Mouse (Mus musculus): ENCODE measurements around the gene Ggt6. TPM values are rescaled to one million over a fixed set of nuclear protein-coding genes. Genes with fewer than 3 reads are reported as not detected.
"Not testable (repeated sequence)": the region's sequence is repeated elsewhere in the genome, so short reads cannot be mapped to it uniquely, and the experiment has no call there.

The Ggt6 gene
- polyA plus RNA-seq, 2 experiments, result 4.6 to 5.9 TPM

GRCm38 (mm10) chr11:72428694-72429093 lies 6.6 kb upstream of the Ggt6 start:
- DNase-seq (ENCODE audit: low spot score) (peak; percentile 87), ATAC-seq (ENCODE audit: low FRiP score, low read depth) (no peak)
- no peak overlapping the region for H3K4me2 ChIP-seq (replicated peaks; ENCODE audit: low read depth, low read length, severe bottlenecking)
- no peaks in the 10 kb centered on the region for H3K36me3 ChIP-seq (ENCODE audit: control insufficient read depth, insufficient read depth, low read length)
- WGBS, result 3% methylated on average over 5 of the region's 5 CpGs
- no peak overlapping the region for H3K4me3 ChIP-seq (replicated peaks; ENCODE audit: low read length)
- H3K4me1 ChIP-seq (ENCODE audit: control insufficient read depth, insufficient read depth, low read length), result no peaks in the 10 kb centered on the region
- H3K9me3 ChIP-seq (ENCODE audit: control insufficient read depth, low read length), result no peaks in the 10 kb centered on the region
- H3K9ac ChIP-seq (ENCODE audit: low read depth, low read length, severe bottlenecking), result no peak overlapping the region
- H3K27ac ChIP-seq (replicated peaks; ENCODE audit: low read depth, low read length), result no peak overlapping the region
- no peak for TF ChIP-seq POLR2A (IDR thresholded peaks at IDR 0.05; ENCODE audit: borderline replicate concordance, extremely low read depth, insufficient read depth, insufficient read length)
- H3K27me3 ChIP-seq (ENCODE audit: control insufficient read depth, insufficient read depth, low read length), result no peaks in the 10 kb centered on the region

DNA sequence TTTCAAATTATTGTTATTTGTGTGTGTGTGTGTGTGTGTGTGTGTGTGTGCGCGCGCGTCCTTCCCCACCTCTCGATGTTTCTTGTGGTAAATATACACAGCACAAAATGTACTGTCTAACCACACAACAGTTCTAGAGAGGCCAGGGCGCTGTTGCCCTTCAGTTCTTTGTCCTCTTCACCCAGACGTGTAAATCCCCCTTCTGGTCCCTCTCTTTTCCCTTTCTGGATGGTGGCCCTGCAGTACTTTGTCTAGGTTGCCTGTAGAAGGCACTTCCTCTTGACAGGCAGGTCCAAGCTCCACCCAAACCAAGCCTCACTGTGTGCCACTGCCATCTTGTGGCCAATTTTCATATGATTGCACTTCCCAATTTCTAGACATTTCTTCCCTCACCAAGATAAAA lies 6.0 kb upstream of the Ggt6 start:
- no peak overlapping the region for H3K4me2 ChIP-seq (replicated peaks; ENCODE audit: low read depth, low read length, severe bottlenecking)

GRCm38 (mm10) chr11:72430311-72431068 lies 4.8 kb upstream of the Ggt6 start:
- H3K9me3 ChIP-seq (ENCODE audit: control insufficient read depth, low read length); H3K27ac ChIP-seq (replicated peaks; ENCODE audit: low read depth, low read length); H3K27me3 ChIP-seq (ENCODE audit: control insufficient read depth, insufficient read depth, low read length); H3K4me2 ChIP-seq (replicated peaks; ENCODE audit: low read depth, low read length, severe bottlenecking); H3K9ac ChIP-seq (ENCODE audit: low read depth, low read length, severe bottlenecking); DNase-seq (ENCODE audit: low spot score); H3K4me1 ChIP-seq (ENCODE audit: control insufficient read depth, insufficient read depth, low read length); H3K36me3 ChIP-seq (ENCODE audit: control insufficient read depth, insufficient read depth, low read length); ATAC-seq (ENCODE audit: low FRiP score, low read depth); H3K4me3 ChIP-seq (replicated peaks; ENCODE audit: low read length): not testable (repeated sequence)
- 66% methylated on average over 9 of the region's 9 CpGs for WGBS

More for the DNA sequence above, 6.0 kb upstream of the Ggt6 start:
- WGBS, result 50% methylated on average over 7 of the region's 7 CpGs
- TF ChIP-seq POLR2A (IDR thresholded peaks at IDR 0.05; ENCODE audit: borderline replicate concordance, extremely low read depth, insufficient read depth, insufficient read length), result no peak
- Histone ChIP-seq H3K4me1 (ENCODE audit: control insufficient read depth, insufficient read depth, low read length) (no peaks in the 10 kb centered on the region), H3K36me3 (ENCODE audit: control insufficient read depth, insufficient read depth, low read length) (no peaks in the 10 kb centered on the region), H3K9me3 (ENCODE audit: control insufficient read depth, low read length) (no peaks in the 10 kb centered on the region), H3K4me3 (replicated peaks; ENCODE audit: low read length) (no peak overlapping the region), H3K27ac (replicated peaks; ENCODE audit: low read depth, low read length) (no peak overlapping the region), H3K27me3 (ENCODE audit: control insufficient read depth, insufficient read depth, low read length) (no peaks in the 10 kb centered on the region), H3K9ac (ENCODE audit: low read depth, low read length, severe bottlenecking) (no peak overlapping the region)
- peak; percentile 70 for DNase-seq (ENCODE audit: low spot score)
- peak; percentile 72 for ATAC-seq (ENCODE audit: low FRiP score, low read depth)

GRCm38 (mm10) chr11:72435694-72436045 lies 344 bp downstream of the Ggt6 start:
- whole genome bisulfite sequencing, result 55% methylated on average over 2 of the region's 2 CpGs
- H3K36me3 ChIP-seq (ENCODE audit: control insufficient read depth, insufficient read depth, low read length), result no peaks in the 10 kb centered on the region
- H3K27ac ChIP-seq (replicated peaks; ENCODE audit: low read depth, low read length), result no peak overlapping the region
- TF ChIP-seq POLR2A (IDR thresholded peaks at IDR 0.05; ENCODE audit: borderline replicate concordance, extremely low read depth, insufficient read depth, insufficient read length), result no peak
- ATAC-seq (ENCODE audit: low FRiP score, low read depth) (no peak), DNase-seq (ENCODE audit: low spot score) (no peak)
- H3K4me2 ChIP-seq (replicated peaks; ENCODE audit: low read depth, low read length, severe bottlenecking), result no peak overlapping the region
- no peaks in the 10 kb centered on the region for H3K9me3 ChIP-seq (ENCODE audit: control insufficient read depth, low read length)
- no peak overlapping the region for H3K9ac ChIP-seq (ENCODE audit: low read depth, low read length, severe bottlenecking)
- H3K27me3 ChIP-seq (ENCODE audit: control insufficient read depth, insufficient read depth, low read length), result no peaks in the 10 kb centered on the region
- H3K4me3 ChIP-seq (replicated peaks; ENCODE audit: low read length), result no peak overlapping the region
- H3K4me1 ChIP-seq (ENCODE audit: control insufficient read depth, insufficient read depth, low read length), result no peaks in the 10 kb centered on the region

GRCm38 (mm10) chr11:72436271-72436670 lies 945 bp downstream of the Ggt6 start:
- no peak overlapping the region for H3K27ac ChIP-seq (replicated peaks; ENCODE audit: low read depth, low read length)
- TF ChIP-seq POLR2A (IDR thresholded peaks at IDR 0.05; ENCODE audit: borderline replicate concordance, extremely low read depth, insufficient read depth, insufficient read length), result no peak
- no peak overlapping the region for H3K9ac ChIP-seq (ENCODE audit: low read depth, low read length, severe bottlenecking)
- H3K9me3 ChIP-seq (ENCODE audit: control insufficient read depth, low read length), result no peaks in the 10 kb centered on the region
- H3K4me2 ChIP-seq (replicated peaks; ENCODE audit: low read depth, low read length, severe bottlenecking), result no peak overlapping the region
- H3K4me1 ChIP-seq (ENCODE audit: control insufficient read depth, insufficient read depth, low read length), result no peaks in the 10 kb centered on the region
- H3K4me3 ChIP-seq (replicated peaks; ENCODE audit: low read length), result no peak overlapping the region
- DNase-seq (ENCODE audit: low spot score) (no peak), ATAC-seq (ENCODE audit: low FRiP score, low read depth) (no peak)
- no peaks in the 10 kb centered on the region for H3K27me3 ChIP-seq (ENCODE audit: control insufficient read depth, insufficient read depth, low read length)
- no peaks in the 10 kb centered on the region for H3K36me3 ChIP-seq (ENCODE audit: control insufficient read depth, insufficient read depth, low read length)
- 77% methylated on average over 5 of the region's 5 CpGs for WGBS
